Mouse (Mus musculus): ENCODE data around the gene Gtf2h3. TPM values are rescaled to one million over a fixed set of nuclear protein-coding genes. Genes with fewer than 3 reads are reported as not detected.

Gene Gtf2h3
- 83.6 and 83.8 TPM in 2 replicates for polyA plus RNA-seq (2011; ENCODE audit: insufficient read depth, insufficient read length, low read depth, missing spikeins)

GRCm38 (mm10) chr5:124578633-124579317, at the start of gene Gtf2h3, which contains the start of gene Eif2b1:
TSS of gene Gtf2h3 (plus strand) at chr5:124579140.
TSS of gene Eif2b1 (minus strand) at chr5:124579131.
- Histone ChIP-seq H3K27me3 (ENCODE audit: control insufficient read depth, insufficient read depth, low read length, poor library complexity, severe bottlenecking) (no peaks in the 10 kb centered on the region), H3K27ac (ENCODE audit: insufficient read depth, low read length) (no peak within 1 kb of the TSS), H3K9ac (ENCODE audit: low read depth, poor library complexity, severe bottlenecking) (peak within 1 kb of the TSS; percentile 59), H3K4me3 (ENCODE audit: low read depth, low read length) (peak within 1 kb of the TSS; percentile 85), H3K36me3 (ENCODE audit: control insufficient read depth, insufficient read depth, low read length, poor library complexity, severe bottlenecking) (peaks cover 9% of the 10 kb centered on the region), H3K9me3 (replicated peaks; ENCODE audit: control insufficient read depth, insufficient read depth, low read length, poor library complexity, severe bottlenecking) (no peaks in the 10 kb centered on the region), H3K4me1 (ENCODE audit: control insufficient read depth, insufficient read depth, low read length) (peaks cover 2% of the 10 kb centered on the region)
- TF ChIP-seq CTCF (IDR thresholded peaks at IDR 0.05; ENCODE audit: low read depth, low read length), result no peak
- TF ChIP-seq EP300 (IDR thresholded peaks at IDR 0.05; ENCODE audit: insufficient read depth, low read depth, low read length), result peak; percentile 46; the same call in 1 of the 2 replicates
- peak; percentile 53 for TF ChIP-seq POLR2A (IDR thresholded peaks at IDR 0.05; ENCODE audit: insufficient read depth, low read length)

GRCm38 (mm10) chr5:124529191-124529651, 49.7 kb upstream of the Gtf2h3 start:
- Histone ChIP-seq H3K9ac (ENCODE audit: low read depth, poor library complexity, severe bottlenecking) (peak overlapping the region; percentile 78; the same call in 1 of the 2 replicates), H3K36me3 (ENCODE audit: control insufficient read depth, insufficient read depth, low read length, poor library complexity, severe bottlenecking) (no peaks in the 10 kb centered on the region; the same call in 1 of the 2 replicates), H3K4me1 (ENCODE audit: control insufficient read depth, insufficient read depth, low read length) (no peaks in the 10 kb centered on the region), H3K27me3 (ENCODE audit: control insufficient read depth, insufficient read depth, low read length, poor library complexity, severe bottlenecking) (no peaks in the 10 kb centered on the region), H3K9me3 (replicated peaks; ENCODE audit: control insufficient read depth, insufficient read depth, low read length, poor library complexity, severe bottlenecking) (no peaks in the 10 kb centered on the region), H3K4me3 (ENCODE audit: low read depth, low read length) (peak overlapping the region; percentile 71), H3K27ac (ENCODE audit: insufficient read depth, low read length) (no peak overlapping the region)
- 0 out of 2 replicates have a peak, but pooled peaks have one; percentile 26 for TF ChIP-seq EP300 (IDR thresholded peaks at IDR 0.05; ENCODE audit: insufficient read depth, low read depth, low read length)
- no peak for TF ChIP-seq POLR2A (IDR thresholded peaks at IDR 0.05; ENCODE audit: insufficient read depth, low read length)

GRCm38 (mm10) chr5:124529697-124530096, 49.2 kb upstream of the Gtf2h3 start:
- Histone ChIP-seq H3K4me3 (ENCODE audit: low read depth, low read length) (peak overlapping the region; percentile 71), H3K9me3 (replicated peaks; ENCODE audit: control insufficient read depth, insufficient read depth, low read length, poor library complexity, severe bottlenecking) (no peaks in the 10 kb centered on the region), H3K4me1 (ENCODE audit: control insufficient read depth, insufficient read depth, low read length) (no peaks in the 10 kb centered on the region), H3K36me3 (ENCODE audit: control insufficient read depth, insufficient read depth, low read length, poor library complexity, severe bottlenecking) (no peaks in the 10 kb centered on the region; the same call in 1 of the 2 replicates), H3K9ac (ENCODE audit: low read depth, poor library complexity, severe bottlenecking) (0 out of 2 replicates have a peak overlapping the region, but pooled peaks have one; percentile 78), H3K27ac (ENCODE audit: insufficient read depth, low read length) (no peak overlapping the region), H3K27me3 (ENCODE audit: control insufficient read depth, insufficient read depth, low read length, poor library complexity, severe bottlenecking) (no peaks in the 10 kb centered on the region)
- TF ChIP-seq CTCF (IDR thresholded peaks at IDR 0.05; ENCODE audit: low read depth, low read length), result no peak
- TF ChIP-seq POLR2A (IDR thresholded peaks at IDR 0.05; ENCODE audit: insufficient read depth, low read length), result no peak
- TF ChIP-seq EP300 (IDR thresholded peaks at IDR 0.05; ENCODE audit: insufficient read depth, low read depth, low read length), result no peak

- no peaks in the 10 kb centered on the region for H3K9me3 ChIP-seq (replicated peaks; ENCODE audit: control insufficient read depth, insufficient read depth, low read length, poor library complexity, severe bottlenecking)
- peak within 1 kb of the TSS; percentile 71 for H3K4me3 ChIP-seq (ENCODE audit: low read depth, low read length)
- peak within 1 kb of the TSS; percentile 78 for H3K9ac ChIP-seq (ENCODE audit: low read depth, poor library complexity, severe bottlenecking)
- TF ChIP-seq POLR2A (IDR thresholded peaks at IDR 0.05; ENCODE audit: insufficient read depth, low read length) (no peak), EP300 (IDR thresholded peaks at IDR 0.05; ENCODE audit: insufficient read depth, low read depth, low read length) (0 out of 2 replicates have a peak, but pooled peaks have one; percentile 9), CTCF (IDR thresholded peaks at IDR 0.05; ENCODE audit: low read depth, low read length) (no peak)
- H3K36me3 ChIP-seq (ENCODE audit: control insufficient read depth, insufficient read depth, low read length, poor library complexity, severe bottlenecking), result no peaks in the 10 kb centered on the region; the same call in 1 of the 2 replicates
- no peaks in the 10 kb centered on the region for H3K4me1 ChIP-seq (ENCODE audit: control insufficient read depth, insufficient read depth, low read length)
- H3K27ac ChIP-seq (ENCODE audit: insufficient read depth, low read length), result peak within 1 kb of the TSS; percentile 59
- no peaks in the 10 kb centered on the region for H3K27me3 ChIP-seq (ENCODE audit: control insufficient read depth, insufficient read depth, low read length, poor library complexity, severe bottlenecking)
These were observed 48.0 kb upstream of the Gtf2h3 start, which contains the start of gene Rilpl1 for GRCm38 (mm10) chr5:124530655-124531582. TSS of gene Rilpl1 (minus strand) at chr5:124531391.

- TF ChIP-seq EP300 (IDR thresholded peaks at IDR 0.05; ENCODE audit: insufficient read depth, low read depth, low read length) (no peak), POLR2A (IDR thresholded peaks at IDR 0.05; ENCODE audit: insufficient read depth, low read length) (peak; percentile 56), CTCF (IDR thresholded peaks at IDR 0.05; ENCODE audit: low read depth, low read length) (no peak)
- Histone ChIP-seq H3K9me3 (replicated peaks; ENCODE audit: control insufficient read depth, insufficient read depth, low read length, poor library complexity, severe bottlenecking) (no peaks in the 10 kb centered on the region), H3K9ac (ENCODE audit: low read depth, poor library complexity, severe bottlenecking) (peak overlapping the region; percentile 78), H3K4me3 (ENCODE audit: low read depth, low read length) (peak overlapping the region; percentile 71), H3K27ac (ENCODE audit: insufficient read depth, low read length) (peak overlapping the region; percentile 59), H3K4me1 (ENCODE audit: control insufficient read depth, insufficient read depth, low read length) (no peaks in the 10 kb centered on the region), H3K27me3 (ENCODE audit: control insufficient read depth, insufficient read depth, low read length, poor library complexity, severe bottlenecking) (no peaks in the 10 kb centered on the region), H3K36me3 (ENCODE audit: control insufficient read depth, insufficient read depth, low read length, poor library complexity, severe bottlenecking) (no peaks in the 10 kb centered on the region; the same call in 1 of the 2 replicates)
These were observed 47.4 kb upstream of the Gtf2h3 start for GRCm38 (mm10) chr5:124531583-124531930.

All from ES-Bruce4 (cell line).